Mouse (Mus musculus): ENCODE measurements at regions not wholly inside any gene's neighbourhood (a gene's known extent, or its start where the extent isn't known, plus 50 kb on each side); places are given as distances from the start of the nearest gene placed in this dataset.

DNA sequence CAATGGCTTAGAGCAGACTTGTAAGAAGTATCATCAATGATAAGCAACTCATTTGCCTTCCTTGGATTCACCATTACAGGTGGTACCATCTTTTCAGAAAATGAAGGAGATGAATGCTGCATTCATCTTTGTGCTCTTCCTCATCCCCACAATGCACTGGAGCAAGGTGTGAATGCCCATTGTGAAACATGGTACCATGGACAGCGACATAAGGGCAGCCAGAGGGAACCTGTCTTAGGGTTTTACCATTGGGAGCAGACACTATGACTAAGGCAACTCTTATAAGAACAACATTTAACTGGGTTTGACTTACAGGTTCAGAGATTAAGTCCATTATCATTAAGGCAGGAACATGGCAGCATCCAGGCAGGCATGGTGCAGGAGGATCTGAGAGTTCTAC, 60.1 kb upstream of the Kcnj6 start:
- no peak overlapping the region for H3K4me3 ChIP-seq (ENCODE audit: low read depth, low read length)
- DNase-seq (ENCODE audit: low spot score) = no peak
- no peaks in the 10 kb centered on the region for H3K36me3 ChIP-seq (ENCODE audit: insufficient read depth, low read length)
- H3K9ac ChIP-seq (replicated peaks; ENCODE audit: low read length, poor library complexity, severe bottlenecking) = no peak overlapping the region
- no peaks in the 10 kb centered on the region for H3K4me1 ChIP-seq (ENCODE audit: insufficient read depth, low read length)
- WGBS = 43% methylated on average over 1 of the region's 1 CpGs
- H3K27ac ChIP-seq (ENCODE audit: low read depth, low read length) = no peak overlapping the region
- no peaks in the 10 kb centered on the region for H3K27me3 ChIP-seq (ENCODE audit: insufficient read depth, low read length)
- TF ChIP-seq CTCF (IDR thresholded peaks at IDR 0.05) = no peak
- no peak overlapping the region for H3K4me2 ChIP-seq (ENCODE audit: low read depth, low read length, poor library complexity, severe bottlenecking)
- ATAC-seq (ENCODE audit: low FRiP score) = no peak
- no peaks in the 10 kb centered on the region for H3K9me3 ChIP-seq (ENCODE audit: low read length)

- 91% methylated on average over 6 of the region's 6 CpGs for WGBS
- H3K36me3 ChIP-seq (ENCODE audit: insufficient read depth, low read length) = no peaks in the 10 kb centered on the region
- no peak for TF ChIP-seq CTCF (IDR thresholded peaks at IDR 0.05)
- no peak overlapping the region for H3K4me3 ChIP-seq (ENCODE audit: low read depth, low read length)
- no peak overlapping the region for H3K27ac ChIP-seq (ENCODE audit: low read depth, low read length)
- DNase-seq (ENCODE audit: low spot score) (peak; percentile 56), ATAC-seq (ENCODE audit: low FRiP score) (no peak)
- H3K9me3 ChIP-seq (ENCODE audit: low read length) = no peaks in the 10 kb centered on the region
- no peak overlapping the region for H3K9ac ChIP-seq (replicated peaks; ENCODE audit: low read length, poor library complexity, severe bottlenecking)
- H3K4me1 ChIP-seq (ENCODE audit: insufficient read depth, low read length) = no peaks in the 10 kb centered on the region
- H3K27me3 ChIP-seq (ENCODE audit: insufficient read depth, low read length) = no peaks in the 10 kb centered on the region
- H3K4me2 ChIP-seq (ENCODE audit: low read depth, low read length, poor library complexity, severe bottlenecking) = no peak overlapping the region
Measured at GRCm38 (mm10) chr16:95064423-95064822, 66.9 kb upstream of the Kcnj6 start.

GRCm38 (mm10) chr16:95066687-95067086, 69.2 kb upstream of the Kcnj6 start:
- ATAC-seq (ENCODE audit: low FRiP score) (no peak), DNase-seq (ENCODE audit: low spot score) (no peak)
- TF ChIP-seq CTCF (IDR thresholded peaks at IDR 0.05) = no peak
- Histone ChIP-seq H3K4me2 (ENCODE audit: low read depth, low read length, poor library complexity, severe bottlenecking) (no peak overlapping the region), H3K4me1 (ENCODE audit: insufficient read depth, low read length) (no peaks in the 10 kb centered on the region), H3K27ac (ENCODE audit: low read depth, low read length) (no peak overlapping the region), H3K36me3 (ENCODE audit: insufficient read depth, low read length) (no peaks in the 10 kb centered on the region), H3K27me3 (ENCODE audit: insufficient read depth, low read length) (no peaks in the 10 kb centered on the region), H3K9me3 (ENCODE audit: low read length) (no peaks in the 10 kb centered on the region), H3K9ac (replicated peaks; ENCODE audit: low read length, poor library complexity, severe bottlenecking) (no peak overlapping the region), H3K4me3 (ENCODE audit: low read depth, low read length) (no peak overlapping the region)
- WGBS = 88% methylated on average over 3 of the region's 3 CpGs

GRCm38 (mm10) chr16:95092471-95093221, 95.1 kb upstream of the Kcnj6 start:
- TF ChIP-seq CTCF (IDR thresholded peaks at IDR 0.05) = no peak
- H3K4me2 ChIP-seq (ENCODE audit: low read depth, low read length, poor library complexity, severe bottlenecking) = no peak overlapping the region
- no peak overlapping the region for H3K27ac ChIP-seq (ENCODE audit: low read depth, low read length)
- no peak overlapping the region for H3K4me3 ChIP-seq (ENCODE audit: low read depth, low read length)
- DNase-seq (ENCODE audit: low spot score) (peak; percentile 67), ATAC-seq (ENCODE audit: low FRiP score) (no peak)
- H3K36me3 ChIP-seq (ENCODE audit: insufficient read depth, low read length) = no peaks in the 10 kb centered on the region
- WGBS = 57% methylated on average over 6 of the region's 6 CpGs
- no peaks in the 10 kb centered on the region for H3K27me3 ChIP-seq (ENCODE audit: insufficient read depth, low read length)
- H3K9me3 ChIP-seq (ENCODE audit: low read length) = no peaks in the 10 kb centered on the region
- no peaks in the 10 kb centered on the region; the same call in 1 of the 2 replicates for H3K4me1 ChIP-seq (ENCODE audit: insufficient read depth, low read length)
- no peak overlapping the region for H3K9ac ChIP-seq (replicated peaks; ENCODE audit: low read length, poor library complexity, severe bottlenecking)

DNA sequence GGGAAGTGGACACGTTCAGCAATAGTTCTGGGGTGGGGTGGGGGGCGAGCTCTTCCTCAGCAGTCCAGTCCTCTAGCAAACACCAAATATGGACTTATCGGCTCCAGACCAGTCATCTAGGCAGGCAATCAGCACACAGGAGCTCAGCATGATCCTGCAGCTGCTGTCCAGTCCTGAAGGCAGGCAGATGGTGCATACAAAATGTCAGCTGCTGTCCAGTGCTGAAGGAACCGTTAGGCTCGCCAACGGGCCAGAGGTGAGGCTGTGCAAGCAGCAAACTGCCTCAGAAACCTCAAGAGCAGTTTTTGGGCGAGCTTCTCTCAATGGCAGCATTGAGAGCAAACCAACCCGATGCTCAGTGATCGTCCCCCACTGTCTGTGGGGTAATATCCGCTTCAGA, 96.3 kb upstream of the Kcnj6 start:
- peak; percentile 69 for DNase-seq (ENCODE audit: low spot score)

GRCm38 (mm10) chr16:95100954-95101353, 103.5 kb upstream of the Kcnj6 start:
- Histone ChIP-seq H3K27me3 (ENCODE audit: insufficient read depth, low read length) (no peaks in the 10 kb centered on the region), H3K4me3 (ENCODE audit: low read depth, low read length) (no peak overlapping the region), H3K27ac (ENCODE audit: low read depth, low read length) (no peak overlapping the region), H3K4me1 (ENCODE audit: insufficient read depth, low read length) (no peaks in the 10 kb centered on the region), H3K4me2 (ENCODE audit: low read depth, low read length, poor library complexity, severe bottlenecking) (no peak overlapping the region), H3K9ac (replicated peaks; ENCODE audit: low read length, poor library complexity, severe bottlenecking) (no peak overlapping the region), H3K36me3 (ENCODE audit: insufficient read depth, low read length) (no peaks in the 10 kb centered on the region), H3K9me3 (ENCODE audit: low read length) (no peaks in the 10 kb centered on the region)
- no peak for ATAC-seq (ENCODE audit: low FRiP score)
- WGBS = 39% methylated on average over 9 of the region's 9 CpGs
- DNase-seq (ENCODE audit: low spot score) = no peak
- no peak for TF ChIP-seq CTCF (IDR thresholded peaks at IDR 0.05)

More for the DNA sequence above, 96.3 kb upstream of the Kcnj6 start:
- H3K9me3 ChIP-seq (ENCODE audit: low read length) = no peaks in the 10 kb centered on the region
- H3K4me2 ChIP-seq (ENCODE audit: low read depth, low read length, poor library complexity, severe bottlenecking) = no peak overlapping the region
- no peak overlapping the region for H3K4me3 ChIP-seq (ENCODE audit: low read depth, low read length)
- 36% methylated on average over 10 of the region's 10 CpGs for WGBS
- H3K9ac ChIP-seq (replicated peaks; ENCODE audit: low read length, poor library complexity, severe bottlenecking) = no peak overlapping the region
- H3K4me1 ChIP-seq (ENCODE audit: insufficient read depth, low read length) = no peaks in the 10 kb centered on the region; the same call in 1 of the 2 replicates
- no peaks in the 10 kb centered on the region for H3K36me3 ChIP-seq (ENCODE audit: insufficient read depth, low read length)
- H3K27me3 ChIP-seq (ENCODE audit: insufficient read depth, low read length) = no peaks in the 10 kb centered on the region
- no peak for TF ChIP-seq CTCF (IDR thresholded peaks at IDR 0.05)
- ATAC-seq (ENCODE audit: low FRiP score) = no peak
- no peak overlapping the region for H3K27ac ChIP-seq (ENCODE audit: low read depth, low read length)

Data from midbrain, postnatal 0 days (tissue).